Mouse (Mus musculus) retina, embryonic 14.5 days (tissue): ENCODE results near the gene Usp30.

Experiments
- DNase-seq: peaks from one replicate; pipeline ENCODE4 v3.0.0-alpha.2; 2015; ENCODE audit warnings: low spot score

The Usp30 gene

GRCm38 (mm10) chr5:114067543-114067942 is 2.3 kb downstream of the Usp30 start:
- DNase-seq = no peak

GRCm38 (mm10) chr5:114067982-114068381 is 2.7 kb downstream of the Usp30 start:
- DNase-seq = no peak

GRCm38 (mm10) chr5:114070858-114071257 is 5.6 kb downstream of the Usp30 start:
- DNase-seq = no peak

DNA sequence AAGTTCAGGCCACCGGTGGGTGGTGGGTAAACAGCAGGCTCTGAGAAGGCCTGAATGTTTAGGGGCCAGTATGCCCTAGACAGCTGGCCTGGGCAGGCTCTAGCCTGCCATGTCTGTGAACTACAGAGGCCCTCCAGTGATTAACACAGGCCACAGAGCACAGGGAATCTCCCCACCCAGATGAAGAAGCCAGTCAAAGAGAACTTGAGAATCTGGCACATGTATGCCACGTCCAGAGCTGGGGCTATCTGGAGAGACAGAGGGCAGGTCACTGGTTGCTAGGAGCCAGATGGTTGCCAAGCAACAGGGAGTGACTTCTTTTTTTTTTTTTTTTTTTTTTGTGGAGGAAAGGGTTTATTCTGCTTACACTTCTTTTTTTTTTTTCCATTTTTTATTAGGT is 7.0 kb downstream of the Usp30 start:
- no peak for DNase-seq

- DNase-seq = no peak
These were observed 11.7 kb downstream of the Usp30 start for GRCm38 (mm10) chr5:114077009-114077408.

DNA sequence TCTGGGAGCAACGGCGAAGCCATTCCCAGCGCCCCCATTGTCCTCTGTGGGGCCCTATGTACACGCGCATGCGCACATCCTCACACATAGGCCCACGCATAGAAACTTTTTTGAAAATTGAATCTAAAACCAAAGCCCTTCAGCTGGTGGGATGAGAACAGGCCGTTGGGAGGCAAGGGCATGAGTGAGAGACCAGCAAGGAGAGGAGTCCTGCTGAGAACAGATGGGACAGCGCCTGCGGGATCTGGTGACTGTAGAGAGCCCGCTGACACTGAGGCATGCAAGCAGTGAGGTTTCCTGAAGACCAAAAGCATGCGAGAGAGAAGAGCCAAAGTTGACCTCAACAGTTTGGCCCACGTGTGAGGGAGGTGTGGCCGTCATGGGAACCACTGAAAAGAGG is 20.2 kb downstream of the Usp30 start:
- no peak for DNase-seq

GRCm38 (mm10) chr5:114087875-114088480 is 22.7 kb downstream of the Usp30 start:
- DNase-seq = peak; percentile 20

DNA sequence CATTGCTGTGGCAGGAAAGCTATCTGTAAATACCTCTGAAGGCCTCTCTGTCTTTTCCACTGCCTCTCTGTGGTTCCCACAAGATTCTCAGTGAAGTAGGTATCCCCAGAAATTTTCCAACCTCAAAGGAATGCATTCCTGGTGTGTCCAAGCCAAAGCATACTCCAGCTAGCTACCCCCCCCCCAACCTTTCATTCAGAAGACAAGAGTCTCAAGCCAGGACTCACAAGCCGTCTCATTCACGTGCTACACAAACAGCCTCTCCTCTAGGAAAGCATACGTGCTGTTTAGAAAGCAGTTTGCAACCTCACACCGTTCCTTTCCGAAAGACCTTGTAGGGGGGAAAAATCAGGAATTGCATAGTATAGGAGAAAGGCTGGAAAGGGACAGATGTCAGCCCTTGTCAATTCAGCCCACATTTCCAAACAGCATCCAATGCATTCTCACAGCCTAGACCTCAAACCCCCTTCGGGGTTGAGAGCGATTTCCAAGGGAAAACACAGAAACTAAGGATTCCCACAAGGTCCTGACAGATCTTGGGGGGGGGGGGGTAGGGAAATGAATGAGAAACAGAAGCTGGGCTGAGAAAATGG is 25.3 kb downstream of the Usp30 start:
- no peak for DNase-seq

- peak; percentile 83 for DNase-seq
These were observed 26.0 kb downstream of the Usp30 start, which contains the start of gene Svop for GRCm38 (mm10) chr5:114091057-114091807. TSS of gene Svop (minus strand) at chr5:114091570.

- peak; percentile 97 for DNase-seq
These were observed 34.6 kb downstream of the Usp30 start for GRCm38 (mm10) chr5:114099709-114100389.

GRCm38 (mm10) chr5:114100390-114101099 is 35.3 kb downstream of the Usp30 start:
- DNase-seq = no peak

GRCm38 (mm10) chr5:114101873-114102272 is 36.6 kb downstream of the Usp30 start:
- DNase-seq = no peak

GRCm38 (mm10) chr5:114102807-114103206 is 37.5 kb downstream of the Usp30 start:
- DNase-seq = no peak

DNA sequence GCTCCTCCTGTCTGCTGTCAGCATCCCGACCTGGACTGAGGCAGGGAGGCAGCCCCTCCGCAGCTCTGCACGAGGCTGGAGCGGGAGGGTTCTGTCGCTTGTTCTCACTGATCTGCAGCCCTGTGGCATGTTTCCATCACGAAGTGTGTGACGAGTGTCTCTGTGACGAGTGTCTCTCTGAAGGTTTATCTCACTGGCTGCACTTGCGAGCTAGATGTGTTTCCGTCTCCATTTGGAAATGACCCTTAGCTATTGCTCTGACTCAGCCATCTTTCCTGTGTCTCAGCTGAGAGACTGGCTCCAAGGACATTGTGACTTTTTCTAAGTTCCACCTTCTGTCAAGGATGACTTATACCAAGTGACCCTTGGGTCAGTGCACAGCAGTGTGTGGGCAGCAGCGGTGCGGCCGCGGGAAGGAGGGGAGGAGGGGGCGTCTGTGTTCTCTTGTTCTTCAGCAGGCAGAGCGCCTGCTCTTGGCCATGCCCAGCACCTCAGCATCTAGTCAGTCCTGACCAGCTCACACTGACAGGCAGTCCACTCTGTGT is 41.2 kb downstream of the Usp30 start:
- DNase-seq = no peak

- DNase-seq = no peak
These were observed 48.1 kb downstream of the Usp30 start for GRCm38 (mm10) chr5:114113334-114113733.

DNA sequence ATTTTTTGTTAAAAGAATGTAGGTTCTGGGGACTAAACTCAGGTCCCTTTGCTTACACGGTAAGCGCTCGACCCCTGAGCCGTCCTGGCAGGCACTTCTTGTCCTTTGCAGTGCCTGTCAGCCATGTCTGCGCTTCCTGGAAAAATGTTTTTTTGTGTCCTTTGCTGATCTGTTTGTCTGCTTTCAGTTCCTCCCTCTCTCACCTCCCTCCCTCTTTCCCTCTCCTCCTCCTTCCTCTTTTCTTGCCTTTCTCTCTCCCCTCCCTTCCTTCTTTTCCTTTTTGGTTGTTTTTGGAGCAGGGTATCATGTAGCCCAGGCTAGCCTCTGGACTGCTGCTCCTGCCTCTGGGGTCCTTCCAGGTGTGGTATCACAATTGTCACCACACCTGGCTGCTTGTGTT is 49.8 kb downstream of the Usp30 start:
- no peak for DNase-seq

GRCm38 (mm10) chr5:114116586-114116985 is 51.3 kb downstream of the Usp30 start:
- no peak for DNase-seq

- no peak for DNase-seq
These were observed 54.5 kb downstream of the Usp30 start for GRCm38 (mm10) chr5:114119806-114120205.

DNA sequence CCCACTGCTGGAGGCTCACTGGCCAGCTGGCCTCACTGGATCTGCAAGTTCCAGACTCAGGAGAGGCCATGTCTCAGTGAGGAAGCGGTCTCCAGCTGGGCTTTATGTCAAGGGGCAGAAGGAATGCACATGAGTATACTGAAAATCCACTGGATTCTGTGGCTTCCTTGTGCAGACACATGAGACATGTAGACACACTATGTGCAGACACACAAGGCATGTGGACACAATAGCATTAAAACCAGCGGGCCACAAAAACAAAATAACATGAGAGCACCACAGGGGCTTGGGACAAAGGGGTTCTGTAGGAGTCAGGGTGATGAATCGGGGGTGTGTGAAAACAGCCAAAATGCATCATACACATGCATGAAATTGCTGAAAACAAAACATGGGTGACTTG is 60.7 kb downstream of the Usp30 start:
- no peak for DNase-seq

GRCm38 (mm10) chr5:114126499-114127244 is 61.4 kb downstream of the Usp30 start:
- DNase-seq = no peak
